Mouse (Mus musculus) gastrocnemius, postnatal 36 days (tissue): Measurements from ENCODE around the gene Tln1. TPM values are rescaled to one million over a fixed set of nuclear protein-coding genes. Genes with fewer than 3 reads are reported as not detected.
"Not testable (repeated sequence)": the region's sequence is repeated elsewhere in the genome, so short reads cannot be mapped to it uniquely, and the experiment has no call there.

ENCODE experiments used
- DNase-seq, 2 experiments: peaks; one replicate each; pipeline ENCODE4 v3.0.0; 2022
- intact Hi-C: fragments of 180-260 bp; cut with DNase I; formaldehyde crosslinking; loops from one replicate; pipeline ENCODE4 v1.15.1; 2025
- total RNA-seq, 2 experiments: library from RNA; stranded (reverse); gene quantifications; 2 replicates each; pipeline ENCODE4 v1.2.3; 2021

The Tln1 gene
- total RNA-seq, 2 experiments from 2014 or later, result 53.6 to 55.2 TPM

DNA sequence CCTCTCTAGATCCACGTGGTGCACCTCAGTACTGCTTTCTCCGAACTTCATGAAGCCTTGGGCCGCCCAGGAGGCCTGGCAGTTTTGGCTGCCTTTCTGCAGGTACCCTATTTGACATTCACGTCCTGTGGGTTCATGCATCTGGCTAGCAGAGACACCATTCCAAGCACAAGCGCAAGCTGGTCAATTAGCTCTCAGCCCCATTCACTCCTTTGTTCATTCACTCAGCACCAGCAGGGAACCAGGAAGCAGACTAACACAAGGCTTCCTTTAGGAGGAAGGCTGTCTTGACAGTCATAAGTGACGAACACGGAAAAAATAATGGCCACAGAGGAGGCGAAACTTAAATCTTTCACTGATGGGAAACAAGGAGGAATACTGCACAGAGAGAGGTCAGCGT is 53.4 kb downstream of the Tln1 start:
- DNase-seq, result peak in 1 of 2 experiments; percentile 13
- intact Hi-C loops, result no loop called here

DNA sequence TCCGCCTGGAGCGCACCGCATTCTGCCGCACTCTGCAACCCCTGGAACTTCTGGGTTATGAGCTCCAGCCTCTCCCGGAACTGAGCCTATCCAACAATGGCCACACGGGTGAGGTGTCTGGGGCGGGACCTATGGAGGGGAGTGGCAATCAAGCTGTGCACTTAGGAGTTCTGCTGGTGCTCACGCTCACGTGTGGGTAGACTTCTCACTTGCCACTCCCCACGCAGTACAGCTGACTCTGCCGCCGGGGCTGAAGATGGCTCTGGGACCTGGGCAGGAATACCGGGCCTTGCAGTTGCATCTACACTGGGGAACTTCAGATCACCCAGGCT is 53.9 kb downstream of the Tln1 start:
- DNase-seq, result no peak
- intact Hi-C loops, result no loop called here

GRCm38 (mm10) chr4:43507938-43508665 is 54.4 kb downstream of the Tln1 start:
- DNase-seq, result peak in 1 of 2 experiments; percentile 21
- intact Hi-C loops, result no loop called here

GRCm38 (mm10) chr4:43506536-43507185 is 55.8 kb downstream of the Tln1 start, which contains the start of gene Car9:
Car9 (plus strand) TSS chr4:43506966.
- DNase-seq, result peak; percentile 56 to 70
- intact Hi-C loops, result no loop called here

- intact Hi-C loops, result no loop called here
- DNase-seq, result no peak
These were observed 56.4 kb downstream of the Tln1 start for GRCm38 (mm10) chr4:43506074-43506473.

DNA sequence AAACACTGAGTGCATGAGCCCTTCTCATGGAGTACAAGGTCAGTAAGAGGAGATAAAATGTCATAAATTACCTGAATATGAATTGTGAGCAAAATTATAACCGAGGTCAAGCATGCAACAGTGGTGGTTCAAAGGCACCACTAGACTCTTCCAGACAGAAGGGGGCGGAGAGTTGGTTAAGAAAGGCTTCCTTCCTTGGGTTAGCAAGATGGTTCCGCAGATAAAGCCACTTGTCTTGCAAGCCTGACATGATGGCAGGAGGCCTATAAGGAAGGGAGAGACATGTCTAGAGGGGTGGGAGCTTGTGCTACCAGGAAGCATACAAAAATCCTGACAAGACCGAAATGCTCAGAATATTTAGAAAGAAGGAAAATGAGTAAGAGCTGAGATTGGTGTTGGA is 58.2 kb downstream of the Tln1 start:
- intact Hi-C loops, result no loop called here

DNA sequence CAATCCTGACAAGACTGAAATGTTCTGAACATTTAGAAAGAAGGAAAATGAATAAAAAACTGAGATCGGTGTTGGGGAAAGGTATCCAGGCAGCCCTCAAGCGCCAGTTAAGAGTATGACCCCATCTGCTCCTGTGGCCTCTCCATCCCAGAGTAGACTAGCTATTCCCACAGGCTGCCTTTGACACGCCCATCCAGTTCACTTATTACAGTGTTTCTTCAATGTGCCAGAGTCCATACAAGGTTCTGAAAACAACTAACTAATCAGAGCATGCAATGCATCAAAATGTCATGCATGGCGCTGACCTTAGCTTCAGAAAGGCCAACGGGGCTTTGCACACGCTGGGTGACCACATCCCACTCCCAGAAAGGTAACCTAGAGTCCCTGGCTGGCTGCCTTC is 59.0 kb downstream of the Tln1 start:
- DNase-seq, result no peak
- intact Hi-C loops, result no loop called here

More for the DNA sequence above, 58.2 kb downstream of the Tln1 start:
- no peak for DNase-seq

- DNase-seq, result no peak
- intact Hi-C loops, result no loop called here
These were observed 59.5 kb downstream of the Tln1 start for GRCm38 (mm10) chr4:43503041-43503440.

DNA sequence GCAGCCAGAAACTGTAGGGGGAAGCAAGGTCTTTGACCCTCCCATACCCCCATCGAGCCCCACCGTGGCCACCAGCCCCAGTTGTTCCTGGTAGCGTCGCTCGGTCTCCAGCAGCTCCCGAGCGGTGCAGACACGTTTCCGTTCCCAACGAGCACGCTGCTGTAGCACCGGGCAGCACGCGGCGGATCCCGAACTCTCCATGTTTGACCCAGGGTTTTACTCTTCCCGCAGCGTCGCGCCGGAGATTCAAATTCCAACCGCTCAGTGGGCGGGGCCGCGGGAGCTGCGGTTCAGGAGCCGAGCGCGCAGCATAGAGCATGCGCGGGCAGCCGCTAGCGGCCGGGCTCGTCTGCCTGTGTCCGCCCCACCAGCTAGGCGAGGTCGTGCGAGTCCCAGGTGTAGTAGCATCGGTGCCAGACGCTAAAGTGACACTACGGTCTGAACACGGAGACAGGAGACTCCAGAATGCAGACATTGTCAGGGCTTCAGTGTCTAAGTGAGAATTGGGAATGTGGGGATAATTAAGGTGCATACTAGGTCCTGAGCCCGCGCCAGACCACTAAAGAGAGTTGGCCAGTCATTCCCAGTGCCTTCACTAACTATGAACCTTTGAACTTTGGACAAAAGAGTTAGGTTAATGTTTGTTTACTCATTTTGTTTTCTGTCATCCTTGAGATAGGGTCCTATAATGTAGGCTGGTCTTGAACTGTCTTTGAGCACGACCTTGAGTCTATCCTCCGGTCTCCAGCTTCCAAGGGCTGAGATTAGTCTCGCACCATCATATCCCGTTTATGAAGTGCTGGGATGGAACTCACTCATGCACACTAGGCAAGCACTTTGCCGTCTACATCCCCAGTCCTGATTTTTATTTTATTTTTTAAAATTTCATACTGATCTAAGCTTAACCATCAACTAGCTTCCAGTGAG is 62.8 kb downstream of the Tln1 start, which contains the start of gene Arhgef39:
Gene Arhgef39 (minus strand): TSS at position 289 of the 927 bp plus-strand sequence.
- intact Hi-C loops, result no loop called here
- DNase-seq, result peak; percentile 65 to 68

- intact Hi-C loops, result no loop called here
- no peak for DNase-seq
These were observed 63.5 kb downstream of the Tln1 start for GRCm38 (mm10) chr4:43498983-43499382.

DNA sequence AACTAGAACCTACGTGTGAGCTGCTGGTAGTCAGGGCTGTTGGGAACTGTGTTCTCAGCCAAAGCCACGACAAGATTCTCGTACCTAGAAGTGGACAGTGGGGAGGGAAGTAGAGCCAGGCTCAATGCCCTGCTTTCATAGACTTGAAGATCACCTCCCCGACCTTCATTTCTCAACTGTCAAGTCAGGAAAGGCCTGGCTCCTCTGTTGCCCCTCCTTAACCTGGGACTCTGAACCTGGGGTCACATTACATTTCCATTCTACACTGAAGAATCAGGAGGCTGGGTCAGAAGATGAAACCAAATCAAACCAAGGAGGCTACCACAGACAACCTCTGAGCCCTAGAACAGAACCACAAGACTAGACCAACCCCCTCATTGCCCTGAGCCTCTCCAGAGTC is 64.5 kb downstream of the Tln1 start:
- DNase-seq, result no peak

DNA sequence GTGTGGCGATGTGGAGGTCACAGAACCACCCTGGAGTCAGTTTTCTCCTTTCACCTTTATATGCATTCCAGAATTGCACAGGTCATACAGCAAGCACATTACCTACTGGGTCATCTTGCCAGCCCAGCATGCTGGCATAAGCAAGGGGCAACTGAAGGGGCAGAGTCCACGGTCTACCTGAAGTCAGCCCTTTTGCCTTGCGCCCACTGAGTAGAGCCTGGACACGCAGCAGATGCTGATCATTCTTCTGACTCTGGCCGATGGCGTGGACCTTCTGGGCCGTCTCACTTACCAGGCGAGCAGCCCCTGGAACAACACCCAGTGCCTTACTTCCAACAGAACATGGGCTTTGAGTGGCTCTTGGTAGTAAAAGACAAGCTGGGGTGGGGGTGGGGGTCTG is 65.1 kb downstream of the Tln1 start:
- intact Hi-C loops, result no loop called here
- no peak for DNase-seq

More for the DNA sequence above, 64.5 kb downstream of the Tln1 start:
- intact Hi-C loops, result no loop called here

DNA sequence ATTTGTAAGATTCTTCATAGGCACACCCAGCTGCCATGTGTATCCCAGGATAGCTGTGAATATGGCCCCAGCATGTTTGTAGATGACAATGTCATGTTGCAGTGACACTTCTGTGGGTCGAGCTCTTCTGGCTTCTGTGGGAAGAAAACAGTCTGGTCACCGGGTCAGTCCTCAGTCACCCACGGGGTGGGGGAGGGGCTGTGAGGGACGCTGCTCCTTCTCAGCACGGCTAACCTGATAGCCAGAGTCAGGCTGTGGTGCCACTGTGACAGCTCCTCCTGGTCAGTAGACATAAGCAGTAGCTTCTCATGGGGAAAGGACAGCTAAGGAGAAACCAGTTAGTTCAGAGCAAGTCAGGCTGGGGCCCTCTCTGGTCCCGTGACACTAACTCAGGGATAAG is 65.9 kb downstream of the Tln1 start:
- intact Hi-C loops, result no loop called here
- DNase-seq, result no peak

GRCm38 (mm10) chr4:43493846-43494240 is 68.6 kb downstream of the Tln1 start:
- intact Hi-C loops, result loop anchor here (1.0 kb wide), 1 partner anchor 24 kb away; no protein-coding TSS in a partner anchor
- no peak for DNase-seq

DNA sequence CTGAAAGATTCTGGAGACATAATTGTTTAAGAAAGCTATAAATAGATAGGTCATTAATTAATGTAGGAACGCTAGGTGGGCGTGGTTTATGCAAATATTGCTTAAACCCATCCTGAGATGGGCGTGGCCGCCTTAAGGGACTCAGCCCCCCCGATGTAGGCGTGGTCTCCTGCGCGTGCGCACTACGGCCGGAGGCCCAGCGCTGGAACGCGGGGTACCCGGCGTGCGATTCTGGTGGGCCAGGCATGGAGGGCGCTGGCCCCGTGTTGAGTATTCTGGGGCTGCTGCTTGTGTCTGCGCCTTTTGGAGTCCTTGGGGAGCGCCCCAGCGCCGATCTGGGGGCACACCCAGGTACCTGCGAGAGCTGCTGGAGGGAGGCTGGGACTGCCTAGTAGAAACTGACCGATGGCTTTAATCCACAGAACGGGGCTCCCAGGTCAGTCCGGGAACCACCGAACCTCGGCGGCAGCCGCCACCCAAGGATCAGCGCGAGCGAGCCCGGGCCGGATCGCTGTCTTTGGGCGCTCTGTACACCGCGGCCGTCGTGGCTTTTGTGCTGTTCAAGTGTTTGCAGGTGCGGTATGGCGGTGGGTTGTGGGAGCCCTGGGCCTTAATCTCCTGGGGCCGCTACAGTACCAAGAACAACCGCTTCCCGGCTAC is 69.2 kb downstream of the Tln1 start:
- intact Hi-C loops, result no loop called here
- DNase-seq, result peak; percentile 94 to 97

GRCm38 (mm10) chr4:43492821-43493185 is 69.7 kb downstream of the Tln1 start, which contains the start of gene Ccdc107:
Ccdc107 (plus strand) TSS chr4:43492900.
- intact Hi-C loops, result no loop called here
- DNase-seq, result peak; percentile 84 to 88

DNA sequence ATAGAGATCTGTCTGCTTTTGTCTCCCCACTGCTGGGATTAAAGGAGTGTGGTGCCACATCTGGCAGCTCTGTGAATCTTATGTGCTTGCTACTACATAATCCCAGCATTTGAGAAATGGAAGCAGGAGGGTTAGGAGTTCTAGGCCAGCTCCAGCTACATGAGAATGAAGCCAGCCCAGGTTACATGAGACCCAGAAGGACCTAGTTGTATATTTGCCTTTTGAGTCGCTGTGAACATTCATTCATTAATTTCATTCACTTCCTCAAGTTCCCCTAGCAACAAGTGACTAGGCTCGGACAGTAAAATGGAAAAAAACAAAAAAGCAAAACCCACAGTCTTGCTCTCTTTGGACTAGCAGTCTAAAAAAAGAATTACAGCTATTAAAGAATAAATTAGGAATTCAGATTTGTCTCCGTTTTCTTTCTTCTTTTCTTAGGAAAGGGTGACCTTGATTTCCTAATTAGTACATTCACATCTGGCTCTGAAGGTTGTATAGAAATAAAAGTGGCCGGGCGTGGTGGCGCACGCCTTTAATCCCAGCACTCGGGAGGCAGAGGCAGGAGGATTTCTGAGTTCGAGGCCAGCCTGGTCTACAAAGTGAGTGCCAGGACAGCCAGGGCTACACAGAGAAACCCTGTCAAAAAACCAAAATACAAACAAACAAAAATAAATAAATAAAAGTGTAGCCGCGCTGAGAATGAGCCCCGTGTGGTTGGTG is 70.2 kb downstream of the Tln1 start:
- intact Hi-C loops, result no loop called here
- no peak for DNase-seq

DNA sequence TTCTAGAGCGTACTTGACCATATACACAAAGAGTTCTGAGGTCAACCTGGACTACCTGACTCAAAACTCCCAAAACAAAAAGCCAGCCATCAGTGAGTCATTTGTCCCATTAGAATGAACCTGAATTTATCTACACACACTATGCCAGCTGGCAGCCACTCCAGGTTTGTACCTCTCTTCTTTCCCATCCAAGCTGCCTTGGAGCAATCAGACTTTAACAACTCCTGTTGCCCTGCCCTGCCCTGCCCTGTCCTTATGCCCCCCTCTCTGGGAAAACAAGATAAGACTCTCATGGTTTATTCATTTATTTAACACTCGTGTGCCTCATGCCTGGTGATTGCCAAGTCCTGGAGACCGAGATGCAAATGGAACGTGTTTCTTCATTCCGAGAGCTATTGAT is 71.7 kb downstream of the Tln1 start:
- intact Hi-C loops, result no loop called here
- DNase-seq, result no peak

- intact Hi-C loops, result no loop called here
- DNase-seq, result no peak
These were observed 72.9 kb downstream of the Tln1 start for GRCm38 (mm10) chr4:43489611-43490010.

- DNase-seq, intact Hi-C loops: not testable (repeated sequence)
These were observed 76.8 kb downstream of the Tln1 start for GRCm38 (mm10) chr4:43485666-43486065.
